Mouse (Mus musculus) gastrocnemius, adult 2 months (tissue): Measurements from ENCODE around the gene Tmem108. TPM values are rescaled to one million over a fixed set of nuclear protein-coding genes. Genes with fewer than 3 reads are reported as not detected.

Experiments used
- DNase-seq: peaks from one replicate; pipeline ENCODE4 v3.0.0; 2022
- H3K27ac ChIP-seq: fragments of 200-600 bp; 2 replicates; pipeline ENCODE4 v1.8.1; 2022; ENCODE audit warnings: mild to moderate bottlenecking
- H3K4me3 ChIP-seq: fragments of 200-600 bp; 2 replicates; pipeline ENCODE4 v1.8.1; 2022; ENCODE audit warnings: mild to moderate bottlenecking, moderate library complexity
- CTCF ChIP-seq: fragments of 200-600 bp; IDR thresholded peaks from 2 replicates; pipeline ENCODE4 v1.8.1; 2022; ENCODE audit warnings: antibody characterized with exemption, mild to moderate bottlenecking, moderate library complexity
- intact Hi-C: fragments of 180-260 bp; cut with DNase I; formaldehyde crosslinking; loops from one replicate; pipeline ENCODE4 v1.15.1; 2025
- total RNA-seq, 2 experiments: library from RNA; stranded (reverse); gene quantifications; 2 replicates each; pipeline ENCODE4 v1.2.3; 2021

The Tmem108 gene
- total RNA-seq, 2 experiments from 2014 or later: not detected

DNA sequence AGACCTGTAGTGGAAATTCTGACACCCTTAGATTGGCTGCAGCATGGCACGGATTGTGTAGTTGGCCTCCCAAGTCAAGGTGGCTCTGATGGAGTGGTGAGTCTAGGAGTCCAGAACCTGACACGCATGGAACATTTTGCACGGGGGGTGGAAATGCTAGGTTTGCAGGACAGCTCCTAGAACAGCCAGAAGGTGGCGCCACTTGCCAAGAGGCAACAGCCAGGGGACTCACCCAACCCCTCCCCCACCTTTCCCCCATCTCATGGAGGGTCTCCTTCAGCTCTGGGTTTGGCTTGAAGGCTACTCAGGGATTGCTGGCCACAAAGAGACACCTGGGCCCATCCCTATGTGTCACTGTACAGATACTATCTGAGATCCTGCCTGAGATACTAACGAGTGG, 292.1 kb downstream of the Tmem108 start:
- intact Hi-C loops: no loop called here
- no peak for DNase-seq
- Histone ChIP-seq H3K4me3 (no peak overlapping the region), H3K27ac (no peak overlapping the region)
- peak; percentile 41 for TF ChIP-seq CTCF

GRCm38 (mm10) chr9:103468911-103469310, 292.7 kb downstream of the Tmem108 start:
- no peak overlapping the region for H3K27ac ChIP-seq
- TF ChIP-seq CTCF: no peak
- H3K4me3 ChIP-seq: no peak overlapping the region
- intact Hi-C loops: no loop called here
- DNase-seq: no peak

- DNase-seq: no peak
- no peak for TF ChIP-seq CTCF
- intact Hi-C loops: no loop called here
- no peak overlapping the region for H3K27ac ChIP-seq
- no peak overlapping the region for H3K4me3 ChIP-seq
Measured at GRCm38 (mm10) chr9:103465711-103466220, 295.9 kb downstream of the Tmem108 start.

DNA sequence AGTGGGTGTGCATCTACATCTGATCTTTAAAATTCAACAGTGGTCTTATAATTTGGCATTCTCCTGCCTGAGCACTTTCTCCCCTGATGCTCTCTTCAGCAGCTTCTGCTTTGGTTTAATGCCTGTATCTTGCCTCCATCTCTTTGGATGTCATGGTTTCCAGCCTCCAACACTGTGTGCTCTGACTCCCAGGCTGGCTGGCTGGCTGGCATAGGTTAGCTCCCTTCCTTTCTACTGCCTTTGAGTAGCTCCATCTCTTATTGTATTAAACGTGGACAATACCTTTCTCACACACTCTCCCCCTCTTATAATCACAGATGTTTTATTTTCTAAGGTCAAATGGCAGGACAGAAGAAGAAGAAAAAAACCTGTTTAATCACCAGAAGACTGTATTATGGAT, 296.3 kb downstream of the Tmem108 start:
- no peak overlapping the region for H3K27ac ChIP-seq
- H3K4me3 ChIP-seq: no peak overlapping the region
- TF ChIP-seq CTCF: no peak
- intact Hi-C loops: no loop called here
- no peak for DNase-seq

DNA sequence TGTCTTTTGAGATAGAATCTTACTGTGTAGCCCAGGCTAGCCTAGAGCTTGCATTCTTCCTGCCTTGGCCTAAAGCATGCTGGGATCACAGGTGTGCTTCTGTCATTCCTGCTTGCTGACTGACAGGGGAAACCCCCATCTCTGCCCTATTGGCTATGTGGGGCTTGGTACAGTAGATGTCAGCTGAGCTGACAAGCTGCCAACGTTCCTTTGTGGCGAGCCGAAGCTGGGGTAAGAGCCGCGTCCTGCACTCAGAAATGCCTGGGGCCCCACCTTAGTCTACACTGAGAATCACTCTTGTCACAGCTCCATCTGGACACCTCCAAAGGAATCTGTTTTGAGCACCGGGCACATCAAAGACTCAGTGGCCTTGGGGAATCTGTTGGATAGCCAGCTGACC, 297.8 kb downstream of the Tmem108 start:
- intact Hi-C loops: no loop called here
- no peak for DNase-seq
- TF ChIP-seq CTCF: no peak
- no peak overlapping the region for H3K27ac ChIP-seq
- no peak overlapping the region for H3K4me3 ChIP-seq

DNA sequence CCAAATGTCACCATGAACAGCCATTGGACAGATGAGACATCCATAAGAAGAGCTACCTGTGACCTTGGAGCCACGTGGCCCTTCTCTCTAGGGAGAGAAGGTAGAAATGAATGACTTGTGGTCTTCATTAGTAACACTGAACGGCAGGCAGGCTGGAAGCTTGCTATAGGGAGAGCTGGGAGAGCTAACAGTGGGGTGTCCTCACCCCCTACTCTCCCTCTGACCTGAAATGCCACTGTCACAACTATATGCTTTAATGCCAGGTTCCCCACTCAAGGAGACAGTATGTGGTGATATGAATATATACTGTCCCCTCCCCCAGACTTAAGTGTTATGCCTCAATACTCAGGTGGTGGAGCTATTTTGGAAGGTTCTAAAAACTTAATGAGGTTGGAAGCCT, 301.8 kb downstream of the Tmem108 start:
- Histone ChIP-seq H3K27ac (no peak overlapping the region), H3K4me3 (no peak overlapping the region)
- intact Hi-C loops: no loop called here
- no peak for TF ChIP-seq CTCF
- no peak for DNase-seq

- Histone ChIP-seq H3K27ac (no peak overlapping the region), H3K4me3 (no peak overlapping the region)
- no peak for TF ChIP-seq CTCF
- intact Hi-C loops: no loop called here
- DNase-seq: no peak
Measured at GRCm38 (mm10) chr9:103459307-103459706, 302.3 kb downstream of the Tmem108 start.

DNA sequence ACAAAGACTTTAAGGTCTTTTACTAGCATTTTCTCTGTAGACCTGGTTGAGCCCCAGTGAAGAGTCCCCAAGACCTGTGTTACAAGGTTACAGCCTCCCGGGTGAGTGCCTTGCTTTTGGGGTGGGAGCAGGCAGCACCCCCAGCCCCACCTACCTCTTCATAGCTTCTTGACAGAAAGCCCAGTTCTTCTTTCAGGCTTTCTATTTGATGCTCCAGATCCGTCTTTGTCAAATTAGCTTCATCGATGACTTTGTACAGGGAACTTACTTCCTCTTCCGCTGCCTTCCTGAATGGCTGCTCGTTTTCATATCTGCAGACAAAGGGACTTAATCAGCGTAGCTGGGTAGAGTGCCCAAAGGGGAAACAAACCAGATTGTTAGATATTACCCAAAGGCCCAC, 312.0 kb downstream of the Tmem108 start:
- no peak overlapping the region for H3K27ac ChIP-seq
- no peak overlapping the region for H3K4me3 ChIP-seq
- intact Hi-C loops: no loop called here
- DNase-seq: no peak
- no peak for TF ChIP-seq CTCF

DNA sequence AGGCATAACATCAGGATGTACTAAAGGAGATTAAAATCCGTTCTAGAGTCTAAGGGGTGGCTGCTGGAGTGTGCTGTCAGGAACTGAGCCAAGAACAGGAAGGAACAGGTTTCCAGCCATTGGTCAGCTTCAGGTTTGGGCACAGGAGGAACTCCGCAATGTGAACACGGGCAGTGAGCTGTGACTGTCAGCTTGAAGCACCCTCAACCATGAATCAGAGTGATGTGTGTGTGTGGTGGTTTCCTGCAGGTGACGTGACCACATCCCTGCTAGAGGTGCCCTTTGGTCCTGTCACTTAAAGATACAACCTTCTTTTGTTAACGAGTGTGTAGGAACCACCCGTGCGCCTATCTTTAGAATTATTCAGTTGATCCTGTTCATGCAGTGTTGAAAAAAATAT, 312.5 kb downstream of the Tmem108 start:
- no peak overlapping the region for H3K4me3 ChIP-seq
- no peak overlapping the region for H3K27ac ChIP-seq
- intact Hi-C loops: no loop called here
- TF ChIP-seq CTCF: no peak
- no peak for DNase-seq

GRCm38 (mm10) chr9:103444656-103445055, 317.0 kb downstream of the Tmem108 start:
- no peak for DNase-seq
- intact Hi-C loops: no loop called here
- TF ChIP-seq CTCF: no peak; the same call in 1 of the 2 replicates
- H3K4me3 ChIP-seq: no peak overlapping the region
- no peak overlapping the region for H3K27ac ChIP-seq

DNA sequence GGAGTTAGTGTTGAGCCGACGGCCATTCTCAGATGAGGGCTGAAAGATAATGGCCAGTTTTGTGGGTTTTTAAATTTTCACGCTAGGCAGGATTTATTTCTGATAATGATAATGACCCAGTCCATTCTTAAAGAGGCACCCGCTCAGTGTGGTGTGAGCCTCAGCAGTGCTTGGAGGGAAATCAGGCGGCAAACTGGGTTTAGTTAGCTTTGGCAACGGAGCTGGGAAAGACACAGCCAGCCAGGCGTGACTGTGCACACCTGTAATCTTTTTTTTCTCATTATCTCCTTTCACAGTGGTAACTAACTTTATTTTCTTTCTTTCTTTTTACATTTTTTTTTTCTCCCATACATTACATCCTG, 317.8 kb downstream of the Tmem108 start:
- DNase-seq: no peak
- no peak for TF ChIP-seq CTCF
- intact Hi-C loops: no loop called here
- peak overlapping the region; percentile 47 for H3K4me3 ChIP-seq
- peak overlapping the region; percentile 70 for H3K27ac ChIP-seq

GRCm38 (mm10) chr9:103443121-103443823, 318.4 kb downstream of the Tmem108 start:
- Histone ChIP-seq H3K27ac (peak overlapping the region; percentile 70), H3K4me3 (peak overlapping the region; percentile 47)
- TF ChIP-seq CTCF: no peak
- intact Hi-C loops: no loop called here
- DNase-seq: peak; percentile 62

GRCm38 (mm10) chr9:103440597-103440996, 321.0 kb downstream of the Tmem108 start:
- Histone ChIP-seq H3K27ac (no peak overlapping the region), H3K4me3 (no peak overlapping the region)
- no peak for TF ChIP-seq CTCF
- no peak for DNase-seq
- intact Hi-C loops: no loop called here

GRCm38 (mm10) chr9:103437104-103437503, 324.5 kb downstream of the Tmem108 start:
- no peak for TF ChIP-seq CTCF
- Histone ChIP-seq H3K27ac (0 out of 2 replicates have a peak overlapping the region, but pooled peaks have one; percentile 24), H3K4me3 (no peak overlapping the region)
- intact Hi-C loops: no loop called here
- DNase-seq: peak; percentile 32
